Comparison of ENCODE assay signal across 10 mouse cellular contexts in the genomic region with DNA sequence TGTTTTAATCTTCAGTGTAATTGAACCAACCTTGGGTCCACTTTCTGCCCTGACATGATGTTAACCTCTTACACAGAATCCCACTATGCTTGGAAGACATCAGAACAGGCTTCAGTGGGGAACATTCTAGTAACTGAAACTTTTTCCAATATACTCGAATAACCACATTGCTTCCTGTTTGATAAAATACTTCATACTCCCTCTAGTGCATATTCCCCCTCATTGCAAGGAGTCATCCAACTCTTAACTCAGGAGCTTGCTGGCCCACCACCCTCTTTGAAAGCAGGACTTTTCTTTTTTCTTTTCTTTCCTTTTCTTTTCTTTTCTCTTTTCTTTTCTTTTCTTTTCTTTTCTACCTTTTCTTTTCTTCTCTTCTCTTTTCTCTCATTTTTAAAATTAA.
DNase-seq lines count a peak whose midpoint lies in the region; ATAC-seq lines count a peak whose summit lies in the region.
"Had no signal": no experiment of that assay in that cellular context is flagged by ENCODE, and none has a peak within 500 bp of the region (broad histone marks: within the 10 kb centered on the region; RNA-seq: fewer than 3 reads in every experiment).

No protein-coding gene starts in this region.

- ATAC-seq in frontal cortex, adult (ENCODE audit: low TSS enrichment), result peak; percentile 73
- ATAC-seq in megakaryocyte progenitor cell, adult 5-6 weeks (replicated peaks; ENCODE audit: poor library complexity), result peak; percentile 80

- intact Hi-C loops in left cerebral cortex, postnatal 14 days (cut with DNase I), result loop anchor here (2.0 kb wide), 1 partner anchor 1337 kb away; no protein-coding TSS in a partner anchor
- intact Hi-C loops in left cerebral cortex, postnatal 4 days (cut with DNase I), result loop anchor here (10.0 kb wide), 2 partner anchors 1335 to 1395 kb away; no protein-coding TSS in a partner anchor
- intact Hi-C loops in heart, postnatal 25 days (cut with DNase I), result no loop called here

- no peak for DNase-seq in frontal cortex, postnatal 10 days (ENCODE audit: low spot score in 2 of 2)
- DNase-seq in left cerebral cortex, postnatal 14 days (ENCODE audit: low spot score in 2 of 2), result peak; percentile 29 to 54
- no peak for DNase-seq in left cerebral cortex, postnatal 4 days
- peak; percentile 24 for DNase-seq in adipocyte (ENCODE audit: low spot score)
- no peak for DNase-seq in urinary bladder, postnatal 10 days (ENCODE audit: low spot score)
- no peak for DNase-seq in heart, postnatal 25 days (ENCODE audit: low spot score)
- DNase-seq: cerebellum, adult 8-10 months; liver, embryonic 13.5 days had no signal

Comparison
In these comparisons a context has a peak if more than half of its experiments do, and no peak if none do; other contexts are left out.
1. DNase-seq: peak in left cerebral cortex, postnatal 14 days (2 of 2) and adipocyte (single experiment); none in frontal cortex, postnatal 10 days (0 of 2), left cerebral cortex, postnatal 4 days (single experiment), urinary bladder, postnatal 10 days (single experiment) and heart, postnatal 25 days (single experiment).